Mouse (Mus musculus) lung, adult 10 weeks (tissue): ENCODE results near the gene Pgk2. TPM values are rescaled to one million over a fixed set of nuclear protein-coding genes. Genes with fewer than 3 reads are reported as not detected.

Experiments
- polyA plus RNA-seq: library from polyadenylated mRNA; stranded (reverse); fragments of 350-450 nt; fragmentation: Illumina TruSeq; extraction: RNeasy Lipid Tissue Mini Kit (QIAGEN cat#74804); gene quantifications from one replicate; pipeline ENCODE4 v1.2.3, GENCODE M21; 2014; ENCODE audit warnings: low read depth, low replicate concordance; ENCODE audit not compliant: insufficient read depth

Gene Pgk2
- not detected for polyA plus RNA-seq

DNA sequence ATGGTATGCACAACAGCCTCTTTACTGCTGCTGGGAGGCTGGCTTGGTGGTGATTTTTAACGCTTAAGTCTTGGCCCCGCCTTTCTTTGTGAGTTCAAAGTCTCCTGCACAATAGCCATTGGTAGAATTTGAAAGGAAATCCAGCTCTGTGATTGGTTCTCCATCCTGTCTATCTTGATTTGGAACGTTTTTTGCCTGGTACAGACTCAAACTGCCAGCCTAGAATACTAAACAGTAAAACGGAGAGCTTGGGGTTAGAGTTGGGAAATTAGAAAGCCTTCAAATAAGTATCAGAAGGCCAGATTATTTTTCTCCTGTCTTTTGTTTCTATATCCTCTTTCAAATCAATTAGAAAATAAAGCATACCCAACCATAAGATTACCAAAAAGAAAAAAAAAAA lies at the start of gene Pgk2:
TSS of gene Pgk2 (minus strand) at position 101 of the 400 bp plus-strand sequence.

DNA sequence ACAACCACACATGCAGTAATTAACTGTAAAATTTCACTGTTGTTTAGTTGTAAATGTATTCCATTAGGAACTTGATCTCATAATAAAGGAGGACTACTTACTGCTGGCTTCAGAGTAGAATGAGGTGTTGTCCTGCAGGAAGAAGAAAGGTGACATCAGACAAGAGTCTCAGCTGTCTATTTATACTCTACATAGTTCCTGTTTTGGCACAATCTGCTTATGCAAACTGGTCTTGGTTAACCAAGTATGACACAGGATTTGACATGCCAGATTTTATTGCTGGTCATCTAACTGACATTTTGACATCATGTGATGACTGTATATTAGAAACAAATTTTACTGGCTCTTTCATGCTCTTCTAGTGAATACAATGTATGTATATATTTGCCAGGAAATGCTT lies 33.7 kb upstream of the Pgk2 start, which contains the start of gene Crisp3:
TSS of gene Crisp3 (minus strand) at position 154 of the 400 bp plus-strand sequence.

Other genes starting within 250 kb of the Pgk2 start
- gene AC192777.2, start 113.2 kb downstream of the Pgk2 start, polyA plus RNA-seq: not detected
- gene Crisp3, start 33.6 kb upstream of the Pgk2 start, polyA plus RNA-seq: 0.33 TPM
- gene Crisp1, start 110.6 kb upstream of the Pgk2 start, polyA plus RNA-seq: not detected